Mouse (Mus musculus): ENCODE data around the gene Cdc42bpb. TPM values are rescaled to one million over a fixed set of nuclear protein-coding genes. Genes with fewer than 3 reads are reported as not detected.

The Cdc42bpb gene
- polyA plus RNA-seq, 1 experiment from 2014 or later = 44.9 TPM

GRCm38 (mm10) chr12:111412581-111413284 lies 35.2 kb upstream of the Cdc42bpb start:
- peaks cover 4% of the 10 kb centered on the region; the same call in 1 of the 2 replicates for H3K27me3 ChIP-seq (replicated peaks)
- no peaks in the 10 kb centered on the region for H3K36me3 ChIP-seq (replicated peaks)
- H3K4me1 ChIP-seq = peaks cover 35% of the 10 kb centered on the region
- 27% methylated on average over 12 of the region's 12 CpGs for WGBS
- H3K4me2 ChIP-seq = peak overlapping the region; percentile 52
- H3K9me3 ChIP-seq = no peaks in the 10 kb centered on the region
- ATAC-seq (replicated peaks) = peak; percentile 16; the same call in 1 of the 2 replicates
- H3K27ac ChIP-seq = no peak overlapping the region
- H3K9ac ChIP-seq = peak overlapping the region; percentile 34
- H3K4me3 ChIP-seq = peak overlapping the region; percentile 33

- WGBS = 79% methylated on average over 8 of the region's 8 CpGs
- no peak for ATAC-seq (replicated peaks)
Measured at GRCm38 (mm10) chr12:111411631-111412355, 34.3 kb upstream of the Cdc42bpb start.

GRCm38 (mm10) chr12:111409583-111409982 lies 32.1 kb upstream of the Cdc42bpb start:
- Histone ChIP-seq H3K4me3 (no peak overlapping the region), H3K27ac (no peak overlapping the region), H3K9me3 (no peaks in the 10 kb centered on the region), H3K4me1 (peaks cover 26% of the 10 kb centered on the region), H3K4me2 (no peak overlapping the region), H3K36me3 (replicated peaks) (no peaks in the 10 kb centered on the region), H3K9ac (no peak overlapping the region), H3K27me3 (replicated peaks) (peaks cover 17% of the 10 kb centered on the region)
- 6% methylated on average over 5 of the region's 5 CpGs for WGBS
- ATAC-seq (replicated peaks) = peak; percentile 43

More at GRCm38 (mm10) chr12:111411631-111412355, 34.3 kb upstream of the Cdc42bpb start:
- Histone ChIP-seq H3K27ac (no peak overlapping the region), H3K4me1 (peaks cover 29% of the 10 kb centered on the region), H3K9me3 (no peaks in the 10 kb centered on the region), H3K27me3 (replicated peaks) (peaks cover 10% of the 10 kb centered on the region), H3K4me2 (no peak overlapping the region), H3K4me3 (no peak overlapping the region), H3K36me3 (replicated peaks) (no peaks in the 10 kb centered on the region), H3K9ac (no peak overlapping the region)

GRCm38 (mm10) chr12:111406622-111407021 lies 29.1 kb upstream of the Cdc42bpb start, which contains the start of gene Lbhd2:
TSS of gene Lbhd2 (plus strand) at chr12:111406809.
- peaks cover 17% of the 10 kb centered on the region for H3K27me3 ChIP-seq (replicated peaks)
- H3K4me1 ChIP-seq = peaks cover 17% of the 10 kb centered on the region; the same call in 1 of the 2 replicates
- H3K9me3 ChIP-seq = no peaks in the 10 kb centered on the region
- H3K4me2 ChIP-seq = peak within 1 kb of the TSS; percentile 32
- H3K36me3 ChIP-seq (replicated peaks) = no peaks in the 10 kb centered on the region
- 2% methylated on average over 24 of the region's 24 CpGs for WGBS
- no peak within 1 kb of the TSS for H3K4me3 ChIP-seq
- H3K27ac ChIP-seq = no peak within 1 kb of the TSS
- no peak within 1 kb of the TSS for H3K9ac ChIP-seq
- no peak for ATAC-seq (replicated peaks)

- Histone ChIP-seq H3K9ac (no peak overlapping the region), H3K27me3 (replicated peaks) (peaks cover 17% of the 10 kb centered on the region), H3K4me1 (peaks cover 11% of the 10 kb centered on the region; the same call in 1 of the 2 replicates), H3K9me3 (no peaks in the 10 kb centered on the region), H3K4me2 (no peak overlapping the region), H3K4me3 (no peak overlapping the region), H3K36me3 (replicated peaks) (no peaks in the 10 kb centered on the region), H3K27ac (no peak overlapping the region)
- WGBS = 71% methylated on average over 10 of the region's 10 CpGs
- no peak for ATAC-seq (replicated peaks)
Measured at GRCm38 (mm10) chr12:111404880-111405279, 27.4 kb upstream of the Cdc42bpb start.

- Histone ChIP-seq H3K36me3 (replicated peaks) (no peaks in the 10 kb centered on the region), H3K9me3 (no peaks in the 10 kb centered on the region), H3K4me2 (no peak overlapping the region), H3K27me3 (replicated peaks) (peaks cover 5% of the 10 kb centered on the region; the same call in 1 of the 2 replicates), H3K9ac (no peak overlapping the region), H3K4me3 (no peak overlapping the region), H3K4me1 (no peaks in the 10 kb centered on the region), H3K27ac (no peak overlapping the region)
- WGBS = 26% methylated on average over 15 of the region's 15 CpGs
- ATAC-seq (replicated peaks) = peak; percentile 48; the same call in 1 of the 2 replicates
Measured at GRCm38 (mm10) chr12:111401454-111402184, 24.1 kb upstream of the Cdc42bpb start.

- Histone ChIP-seq H3K4me1 (no peaks in the 10 kb centered on the region), H3K36me3 (replicated peaks) (no peaks in the 10 kb centered on the region), H3K4me3 (no peak overlapping the region), H3K9ac (no peak overlapping the region), H3K4me2 (no peak overlapping the region), H3K9me3 (no peaks in the 10 kb centered on the region), H3K27ac (no peak overlapping the region), H3K27me3 (replicated peaks) (no peaks in the 10 kb centered on the region)
- 78% methylated on average over 5 of the region's 5 CpGs for WGBS
- ATAC-seq (replicated peaks) = no peak
Measured at GRCm38 (mm10) chr12:111396997-111397396, 19.5 kb upstream of the Cdc42bpb start.

- WGBS = 85% methylated on average over 6 of the region's 6 CpGs
- Histone ChIP-seq H3K9ac (no peak overlapping the region), H3K36me3 (replicated peaks) (no peaks in the 10 kb centered on the region), H3K4me2 (no peak overlapping the region), H3K27me3 (replicated peaks) (no peaks in the 10 kb centered on the region), H3K9me3 (no peaks in the 10 kb centered on the region), H3K4me3 (no peak overlapping the region), H3K27ac (no peak overlapping the region), H3K4me1 (no peaks in the 10 kb centered on the region)
- no peak for ATAC-seq (replicated peaks)
Measured at GRCm38 (mm10) chr12:111394008-111394407, 16.5 kb upstream of the Cdc42bpb start.

- no peaks in the 10 kb centered on the region for H3K4me1 ChIP-seq
- no peak overlapping the region for H3K4me3 ChIP-seq
- no peak overlapping the region for H3K9ac ChIP-seq
- H3K36me3 ChIP-seq (replicated peaks) = no peaks in the 10 kb centered on the region
- ATAC-seq (replicated peaks) = no peak
- no peak overlapping the region for H3K27ac ChIP-seq
- H3K9me3 ChIP-seq = no peaks in the 10 kb centered on the region
- 88% methylated on average over 4 of the region's 4 CpGs for WGBS
- no peaks in the 10 kb centered on the region for H3K27me3 ChIP-seq (replicated peaks)
- no peak overlapping the region for H3K4me2 ChIP-seq
Measured at GRCm38 (mm10) chr12:111387146-111387545, 9.6 kb upstream of the Cdc42bpb start.

- H3K4me2 ChIP-seq = no peak overlapping the region
- no peak for ATAC-seq (replicated peaks)
- no peak overlapping the region for H3K27ac ChIP-seq
- no peak overlapping the region for H3K4me3 ChIP-seq
- H3K9me3 ChIP-seq = no peaks in the 10 kb centered on the region
- H3K27me3 ChIP-seq (replicated peaks) = no peaks in the 10 kb centered on the region
- H3K9ac ChIP-seq = no peak overlapping the region
- no peaks in the 10 kb centered on the region for H3K4me1 ChIP-seq
- WGBS = 78% methylated on average over 8 of the region's 8 CpGs
- no peaks in the 10 kb centered on the region for H3K36me3 ChIP-seq (replicated peaks)
Measured at GRCm38 (mm10) chr12:111386642-111387120, 9.2 kb upstream of the Cdc42bpb start.

GRCm38 (mm10) chr12:111385883-111386641 lies 8.5 kb upstream of the Cdc42bpb start:
- ATAC-seq (replicated peaks) = no peak
- Histone ChIP-seq H3K27ac (no peak overlapping the region), H3K9me3 (no peaks in the 10 kb centered on the region), H3K4me2 (no peak overlapping the region), H3K4me1 (no peaks in the 10 kb centered on the region), H3K36me3 (replicated peaks) (no peaks in the 10 kb centered on the region), H3K9ac (no peak overlapping the region), H3K4me3 (no peak overlapping the region), H3K27me3 (replicated peaks) (no peaks in the 10 kb centered on the region)
- WGBS = 88% methylated on average over 13 of the region's 13 CpGs
